Mouse (Mus musculus) urinary bladder, postnatal 10 days (tissue): ENCODE data around the gene Ppp4r4.
"Not testable (repeated sequence)": the region's sequence is repeated elsewhere in the genome, so short reads cannot be mapped to it uniquely, and the experiment has no call there.

ENCODE experiments used
- DNase-seq: peaks from one replicate; pipeline ENCODE4 v3.0.0; 2022; ENCODE audit warnings: low spot score

The Ppp4r4 gene

GRCm38 (mm10) chr12:103532020-103532648 lies at the start of gene Ppp4r4:
TSS of gene Ppp4r4 (plus strand) at chr12:103532283.
- peak; percentile 70 for DNase-seq

- no peak for DNase-seq
These were observed 49.3 kb upstream of the Ppp4r4 start for GRCm38 (mm10) chr12:103482781-103483180.

DNA sequence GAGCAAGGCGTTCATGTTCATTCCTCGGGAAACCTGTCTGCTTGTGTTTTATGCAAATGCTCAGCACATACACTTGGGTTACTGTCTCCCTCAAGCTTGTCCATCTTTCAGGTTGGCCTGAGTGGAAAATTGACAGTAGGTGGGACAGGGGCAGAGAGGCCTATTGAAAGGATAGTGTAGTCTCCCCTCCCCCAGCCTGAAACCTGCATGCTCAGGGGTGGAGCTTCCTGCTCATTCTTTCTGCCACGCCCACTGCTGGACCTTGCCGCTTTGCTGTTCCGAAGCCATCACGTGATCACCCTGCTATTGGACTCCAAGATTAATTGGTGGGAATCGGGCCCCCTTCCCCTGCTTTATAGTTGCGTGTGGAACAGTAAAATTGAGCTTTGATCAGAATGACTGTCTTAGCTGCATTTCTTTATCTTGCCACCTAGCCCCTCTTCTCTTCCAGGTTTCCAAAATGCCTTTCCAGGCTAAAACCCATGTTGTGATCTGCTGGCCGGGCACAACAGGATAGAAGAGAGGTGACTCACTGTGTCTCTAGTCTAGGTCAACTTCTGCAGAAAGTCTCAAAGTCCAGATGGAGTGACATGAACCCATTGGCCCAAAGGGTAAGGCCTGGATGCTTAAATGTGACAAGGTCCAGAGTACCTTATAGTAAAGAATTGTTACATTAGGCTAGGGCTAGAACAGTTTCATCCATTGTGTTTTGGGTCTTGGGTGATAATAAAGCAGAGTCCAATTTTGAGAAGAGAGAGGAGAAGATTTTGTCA lies 47.7 kb upstream of the Ppp4r4 start:
- DNase-seq = not testable (repeated sequence)

DNA sequence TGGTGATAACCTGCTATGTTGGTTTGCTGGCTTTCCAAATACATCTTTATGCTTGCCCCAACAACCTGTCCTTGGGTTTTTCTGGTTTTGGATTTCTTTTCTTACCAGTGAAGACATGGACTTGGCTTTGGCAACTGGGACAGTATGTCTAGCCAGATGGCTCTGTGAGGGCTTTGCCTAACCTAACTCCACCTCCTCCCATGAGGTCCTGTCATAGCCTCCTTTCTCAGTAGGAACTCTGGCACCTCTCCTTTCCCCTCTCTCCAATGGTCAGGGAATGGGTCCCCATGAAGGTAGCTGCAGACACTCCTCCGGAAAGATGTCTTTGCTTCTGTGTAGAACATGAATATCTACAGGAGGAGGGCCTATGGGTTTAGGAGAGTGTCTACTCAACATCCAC lies 45.4 kb upstream of the Ppp4r4 start:
- no peak for DNase-seq

GRCm38 (mm10) chr12:103487276-103487675 lies 44.8 kb upstream of the Ppp4r4 start:
- DNase-seq = no peak

- DNase-seq = no peak
These were observed 44.3 kb upstream of the Ppp4r4 start for GRCm38 (mm10) chr12:103487750-103488149.

GRCm38 (mm10) chr12:103491091-103491730 lies 40.9 kb upstream of the Ppp4r4 start:
- DNase-seq = no peak

DNA sequence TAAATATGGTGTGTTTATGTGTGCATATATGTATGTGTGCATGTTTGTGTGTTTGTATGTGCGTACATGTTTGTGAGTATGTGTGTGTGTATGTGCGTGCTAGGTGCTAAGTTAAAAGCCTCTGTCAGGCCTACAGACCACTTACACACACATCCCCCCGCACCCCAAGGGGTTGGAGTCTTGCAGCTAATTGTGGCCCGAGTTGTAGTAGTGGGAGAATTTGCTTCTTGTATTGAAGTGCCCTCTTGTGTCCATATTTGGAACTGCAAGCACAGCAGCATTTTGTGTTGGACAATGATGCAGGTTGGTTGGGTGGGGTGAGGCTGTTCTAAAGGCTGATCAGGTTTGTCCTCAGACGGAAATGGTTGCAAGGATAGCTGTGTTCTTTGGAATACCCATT lies 39.3 kb upstream of the Ppp4r4 start:
- DNase-seq = peak; percentile 23

GRCm38 (mm10) chr12:103494486-103494885 lies 37.6 kb upstream of the Ppp4r4 start:
- DNase-seq = no peak

DNA sequence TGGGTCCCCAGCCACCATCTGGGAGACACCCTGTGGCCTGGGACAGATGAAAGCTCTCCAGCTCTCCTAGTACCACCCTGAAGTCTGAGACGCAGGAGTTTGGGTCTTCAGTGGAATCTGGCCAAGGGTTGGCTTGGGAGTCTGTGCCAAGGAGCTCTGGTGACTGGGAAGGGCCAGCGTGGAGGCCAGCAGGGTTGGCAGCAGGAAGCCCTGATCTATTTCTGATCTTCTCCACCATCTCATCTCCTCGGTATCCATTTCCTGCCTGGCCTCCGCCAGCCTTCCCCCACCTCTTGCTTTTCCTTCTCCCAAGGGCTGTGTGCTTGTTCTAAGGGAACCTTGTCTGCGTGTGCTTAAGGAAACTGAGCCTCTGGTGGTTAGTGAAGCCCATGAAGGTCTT lies 33.3 kb upstream of the Ppp4r4 start:
- DNase-seq = no peak

DNA sequence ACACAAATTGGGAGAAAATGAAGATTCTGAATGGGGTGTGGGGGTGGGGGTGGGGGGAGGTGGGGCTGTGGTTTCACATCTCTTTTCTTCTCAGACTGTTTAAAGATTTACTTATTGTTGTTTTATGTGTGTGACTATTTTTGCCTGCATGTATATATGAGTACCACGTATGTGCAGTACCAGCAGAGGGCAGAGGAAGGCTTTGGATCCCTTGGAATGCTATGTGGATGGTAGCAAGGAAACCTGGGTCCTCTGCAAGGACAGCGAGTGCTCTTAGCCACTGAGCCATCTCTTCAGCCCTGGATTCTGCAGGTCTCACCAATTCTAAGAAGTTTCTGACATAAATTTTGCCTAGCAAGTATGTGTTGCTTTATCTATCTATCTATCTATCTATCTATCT lies 32.8 kb upstream of the Ppp4r4 start:
- no peak for DNase-seq

DNA sequence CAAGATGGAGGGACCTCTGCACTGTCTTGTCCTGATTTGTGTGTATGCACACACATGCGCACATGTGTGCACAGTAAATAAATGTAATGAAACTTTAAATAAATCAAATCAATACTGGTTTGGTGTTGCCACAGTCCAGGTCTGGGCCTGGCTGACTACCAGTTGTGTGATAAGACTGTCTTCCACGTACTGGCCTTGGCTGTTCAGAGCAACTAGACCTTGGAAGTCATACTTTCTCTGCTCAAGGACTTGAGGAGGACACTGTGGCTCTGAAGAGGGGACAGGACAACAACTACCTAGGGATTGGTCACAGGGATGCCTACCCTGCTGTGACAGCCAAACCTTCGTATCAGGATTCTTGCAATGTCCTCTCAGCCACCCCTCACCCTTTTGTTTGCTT lies 28.8 kb upstream of the Ppp4r4 start:
- no peak for DNase-seq

- DNase-seq = no peak
These were observed 27.7 kb upstream of the Ppp4r4 start for GRCm38 (mm10) chr12:103504402-103504801.

DNA sequence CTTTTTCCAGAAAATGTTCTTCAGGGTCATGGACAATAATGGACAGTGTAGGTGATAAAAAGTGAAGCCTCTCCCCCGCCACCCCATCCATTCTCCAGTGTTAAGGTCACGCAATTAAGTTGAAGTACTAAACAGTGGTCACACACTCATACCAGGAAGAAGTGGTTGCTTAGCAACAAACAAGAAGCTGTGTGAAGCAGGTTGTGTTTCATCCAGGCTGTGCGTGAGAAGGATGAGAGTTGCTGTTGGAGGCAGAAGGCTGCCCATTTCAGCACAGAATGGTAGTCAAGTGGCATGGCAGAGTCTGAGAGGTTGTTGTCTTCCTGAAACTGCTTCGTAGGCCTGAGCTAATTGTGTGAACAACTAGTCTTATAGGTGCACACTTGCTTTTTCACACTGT lies 23.7 kb upstream of the Ppp4r4 start:
- no peak for DNase-seq

GRCm38 (mm10) chr12:103509893-103510292 lies 22.2 kb upstream of the Ppp4r4 start:
- no peak for DNase-seq

DNA sequence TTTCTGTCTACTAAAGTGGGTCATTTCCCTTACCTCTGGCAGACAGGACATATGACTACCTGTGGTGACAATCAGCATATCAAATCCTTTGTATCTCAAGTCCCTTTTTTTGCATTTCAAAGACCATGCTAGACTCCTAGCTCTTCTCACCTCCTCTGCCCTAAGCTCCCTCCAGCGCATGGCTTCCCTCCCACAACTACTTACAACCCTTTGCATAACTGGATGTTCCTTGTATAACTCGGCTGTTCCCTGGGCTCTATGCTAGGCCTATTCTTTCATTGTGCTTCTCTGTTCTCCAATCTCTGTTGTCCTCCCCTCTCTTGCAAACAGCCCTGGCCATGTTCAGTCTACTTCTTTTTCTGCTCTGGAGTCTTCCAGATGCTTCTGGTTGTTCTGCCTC lies 20.5 kb upstream of the Ppp4r4 start:
- no peak for DNase-seq

DNA sequence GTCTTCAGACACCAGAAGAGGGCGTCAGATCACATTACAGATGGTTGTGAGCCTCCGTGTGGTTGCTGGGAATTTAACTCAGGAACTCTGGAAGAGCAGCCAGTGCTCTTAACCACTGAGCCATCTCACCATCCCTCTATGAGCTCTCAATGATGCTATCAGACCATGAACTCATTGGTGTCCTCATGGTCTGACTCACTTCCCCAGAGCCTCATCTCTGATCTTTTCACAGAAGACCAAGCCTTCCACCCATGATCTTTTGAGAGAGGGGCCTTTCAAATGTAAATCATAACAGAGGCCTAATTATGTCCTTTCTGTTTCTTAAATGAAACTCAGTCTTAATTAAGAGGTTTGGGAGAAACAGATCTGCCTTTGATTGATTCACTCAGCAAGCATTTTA lies 19.0 kb upstream of the Ppp4r4 start:
- DNase-seq = no peak

- DNase-seq = no peak
These were observed 18.6 kb upstream of the Ppp4r4 start for GRCm38 (mm10) chr12:103513451-103513871.

- DNase-seq = no peak
These were observed 17.7 kb upstream of the Ppp4r4 start for GRCm38 (mm10) chr12:103514354-103514753.

GRCm38 (mm10) chr12:103515638-103516037 lies 16.4 kb upstream of the Ppp4r4 start:
- no peak for DNase-seq

GRCm38 (mm10) chr12:103518640-103519039 lies 13.4 kb upstream of the Ppp4r4 start:
- DNase-seq = no peak

DNA sequence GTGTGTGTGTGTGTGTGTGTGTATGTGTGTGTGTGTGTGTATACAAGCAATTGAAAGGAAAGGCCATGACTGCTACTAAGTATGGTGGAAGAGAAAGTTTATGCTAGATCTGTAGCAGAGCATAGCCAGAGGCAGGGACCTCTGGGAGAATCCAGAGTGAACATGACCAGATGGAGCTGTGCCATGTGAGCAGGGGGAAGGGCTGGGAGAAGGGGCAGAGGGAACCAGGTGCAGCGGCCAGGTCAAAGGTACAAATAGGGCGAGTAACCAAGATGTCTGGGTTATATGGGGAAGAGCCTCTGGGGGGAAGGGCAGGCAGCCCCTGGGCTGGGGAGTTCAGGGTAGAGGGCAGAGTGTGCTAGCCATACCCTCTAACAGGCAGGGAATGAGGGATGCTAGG lies 1.5 kb upstream of the Ppp4r4 start:
- no peak for DNase-seq
